Mouse (Mus musculus): Measurements from ENCODE around the gene Agpat4. TPM values are rescaled to one million over a fixed set of nuclear protein-coding genes. Genes with fewer than 3 reads are reported as not detected.
A peak's percentile ranks its signal among the peaks of the same experiment; 100 is the strongest.

Agpat4 gene
- total RNA-seq, 4 experiments from 2014 or later, result 63.1 to 76.5 (median 71.2) TPM

DNA sequence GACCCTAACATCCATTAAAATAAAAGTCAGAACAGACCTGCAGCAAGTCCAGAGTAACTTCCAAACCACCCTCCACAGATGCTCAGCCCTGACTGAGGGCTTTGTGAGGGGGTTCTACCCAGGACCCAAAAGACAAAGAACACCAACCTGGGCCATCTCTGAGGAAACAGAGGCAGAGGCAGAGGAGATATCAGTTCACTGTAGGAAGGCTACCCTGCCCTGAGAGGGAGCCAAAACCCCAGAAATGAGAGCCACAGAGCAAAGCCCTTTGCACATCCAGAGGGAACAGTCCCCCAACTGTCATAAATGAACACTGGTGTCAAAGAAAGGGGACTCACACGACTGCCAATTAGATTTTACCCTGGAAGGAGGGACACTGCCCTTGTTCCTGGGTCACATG lies 106.7 kb downstream of the Agpat4 start:
- DNase-seq (ENCODE audit: low spot score in 2 of 2), result no peak

DNA sequence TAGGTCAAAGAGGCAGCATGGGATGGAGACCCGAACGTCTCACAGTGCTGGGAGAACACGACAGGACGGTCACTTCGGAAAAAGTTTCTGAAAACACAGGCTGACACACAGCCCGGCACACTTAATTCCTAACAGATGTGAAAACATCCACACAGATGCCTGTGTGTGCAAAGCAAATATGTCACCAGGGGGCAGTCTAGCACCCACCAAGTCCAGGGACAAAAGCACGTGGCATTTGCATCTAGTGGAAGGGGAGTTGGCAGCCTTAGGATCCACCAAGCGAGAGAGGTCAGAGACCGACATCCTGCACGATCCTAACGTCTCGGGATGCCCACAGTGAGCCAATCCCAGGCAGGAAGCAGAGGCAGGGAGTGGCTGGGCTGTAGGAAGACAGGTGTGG lies 108.0 kb downstream of the Agpat4 start:
- no peak for DNase-seq (ENCODE audit: low spot score in 2 of 2)

DNA sequence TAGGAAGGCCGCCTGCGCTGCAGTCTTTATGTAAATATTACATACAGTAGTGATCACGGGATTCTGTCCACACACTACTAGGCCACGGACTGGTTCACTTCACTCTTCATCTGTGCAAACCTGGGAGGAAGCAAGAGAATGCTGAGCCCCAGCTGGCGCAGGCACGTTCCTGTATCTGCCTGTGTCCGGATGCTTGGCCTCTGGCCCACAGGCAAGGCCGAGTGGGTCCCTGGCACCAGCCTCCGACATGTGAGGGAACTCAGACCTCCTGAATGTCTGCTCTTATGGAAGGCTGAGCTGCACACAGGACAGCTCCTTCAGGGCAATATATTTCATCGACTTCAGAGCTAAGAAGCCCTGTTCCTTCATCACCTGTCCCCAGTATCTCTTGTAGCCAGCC lies 109.5 kb downstream of the Agpat4 start:
- DNase-seq (ENCODE audit: low spot score in 2 of 2), result no peak

DNA sequence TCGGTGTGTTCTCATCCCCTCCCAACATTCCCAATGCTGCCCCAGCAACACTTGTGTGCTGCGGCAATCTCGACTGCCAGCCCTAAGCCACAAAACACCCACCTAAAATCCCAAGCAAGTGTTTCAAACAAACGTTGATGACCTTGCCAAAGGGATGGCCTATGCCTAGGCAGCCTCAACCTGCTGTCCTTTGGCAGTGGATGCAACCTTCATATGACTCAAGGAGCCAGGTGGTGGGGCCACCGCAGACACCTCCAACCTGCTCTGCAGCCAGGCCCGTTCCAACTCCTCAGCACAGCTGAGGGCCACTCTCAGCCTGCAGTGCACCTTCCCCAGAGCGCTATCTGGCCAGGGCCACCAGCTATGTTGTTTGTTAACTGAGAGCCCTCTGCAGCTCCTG lies 110.0 kb downstream of the Agpat4 start:
- no peak for DNase-seq (ENCODE audit: low spot score in 2 of 2)

DNA sequence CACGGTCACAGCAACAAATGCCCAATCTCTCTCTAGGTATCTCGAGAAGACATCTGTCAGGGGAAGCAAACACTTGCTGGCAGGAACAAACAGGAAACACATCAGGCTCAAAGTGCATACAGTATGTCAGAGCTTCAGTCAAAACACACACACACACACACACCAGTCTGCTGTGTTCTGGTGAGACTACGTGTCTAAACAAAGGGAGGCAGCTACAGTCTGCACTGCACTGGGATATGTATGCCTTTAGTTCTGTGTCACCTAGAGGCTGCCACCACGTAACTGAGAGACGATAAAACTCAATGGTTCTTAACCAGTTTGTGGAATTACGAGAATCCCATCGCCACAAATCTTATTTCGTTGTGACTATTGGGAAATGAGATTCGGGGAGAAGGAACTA lies 111.3 kb downstream of the Agpat4 start:
- no peak for DNase-seq (ENCODE audit: low spot score in 2 of 2)

DNA sequence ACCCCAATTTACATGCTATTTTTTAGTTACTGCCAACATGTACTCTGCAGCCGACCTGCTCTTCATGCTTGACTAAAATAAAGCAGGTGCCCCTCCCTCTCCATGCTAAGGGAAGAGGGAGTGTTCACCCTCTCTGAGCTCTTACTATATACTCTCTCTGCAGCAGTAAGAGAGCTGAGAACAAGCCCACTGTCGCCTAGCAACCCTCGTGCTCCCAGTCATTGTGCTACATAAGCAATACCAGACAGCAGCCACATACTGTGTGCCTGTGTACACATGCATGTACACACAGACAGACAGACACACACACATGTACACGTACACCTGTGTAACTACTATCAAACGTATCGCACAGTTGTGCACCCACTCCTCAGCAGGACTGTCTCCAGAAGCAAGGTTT lies 111.7 kb downstream of the Agpat4 start:
- DNase-seq (ENCODE audit: low spot score in 2 of 2), result no peak

DNA sequence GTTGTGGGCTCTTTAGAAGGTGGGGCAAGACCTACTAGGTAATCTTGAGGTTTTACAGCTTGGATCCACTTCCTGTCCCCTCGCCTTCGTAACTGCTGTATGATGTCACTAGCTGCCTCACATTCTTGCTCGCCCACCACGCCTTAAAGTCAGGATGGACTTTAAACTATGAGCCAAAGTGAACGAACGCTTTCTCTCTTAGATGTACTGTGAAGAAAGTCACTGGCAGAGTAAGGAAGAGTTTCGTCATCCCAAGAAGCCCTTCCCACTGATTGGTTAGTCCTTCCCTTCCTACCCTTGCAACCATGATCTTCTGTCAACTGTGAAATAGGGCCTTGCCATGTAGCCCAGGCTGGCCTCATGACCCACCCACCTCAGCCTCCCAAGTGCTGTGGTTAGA lies 112.6 kb downstream of the Agpat4 start:
- no peak for DNase-seq (ENCODE audit: low spot score in 2 of 2)

DNA sequence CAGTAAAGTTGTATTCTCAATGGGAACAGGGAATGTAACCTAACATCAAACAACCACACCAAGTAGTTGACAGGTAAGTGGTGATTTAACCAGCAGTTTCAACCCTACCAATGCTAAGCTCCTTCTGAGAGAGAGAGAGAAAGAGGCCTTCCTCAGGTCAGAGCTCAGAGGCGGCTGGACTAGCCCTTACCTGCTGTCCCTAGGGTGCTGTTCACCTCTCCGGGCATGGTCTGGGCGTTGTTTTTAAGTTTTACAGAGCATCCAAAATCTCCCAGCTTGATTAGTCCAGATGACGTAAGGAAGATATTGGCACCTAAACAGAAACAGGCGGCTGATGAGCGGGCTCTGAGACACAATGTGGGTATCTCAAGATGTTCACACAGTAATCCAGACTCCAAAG lies 114.2 kb downstream of the Agpat4 start:
- no peak for DNase-seq (ENCODE audit: low spot score in 2 of 2)

DNA sequence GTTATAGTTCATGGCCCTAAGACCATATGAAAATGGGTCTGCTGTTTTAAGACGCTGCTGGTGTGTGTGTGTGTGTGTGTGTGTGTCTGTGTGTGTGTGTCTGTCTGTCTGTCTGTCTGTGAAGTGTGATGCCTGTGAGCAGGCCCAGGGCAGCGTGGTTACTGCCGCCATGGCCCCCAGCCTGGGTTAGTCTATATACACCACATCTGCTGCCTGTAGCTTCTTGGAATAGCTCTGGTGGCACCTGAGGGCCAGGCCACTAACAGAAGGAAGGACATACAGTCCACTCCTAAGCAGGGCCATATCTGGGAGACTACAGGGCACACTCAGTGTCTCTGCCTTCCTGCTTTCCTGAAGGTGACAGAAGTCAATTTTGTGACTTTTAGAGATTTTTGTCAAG lies 122.2 kb downstream of the Agpat4 start:
- no peak for DNase-seq (ENCODE audit: low spot score in 2 of 2)

DNA sequence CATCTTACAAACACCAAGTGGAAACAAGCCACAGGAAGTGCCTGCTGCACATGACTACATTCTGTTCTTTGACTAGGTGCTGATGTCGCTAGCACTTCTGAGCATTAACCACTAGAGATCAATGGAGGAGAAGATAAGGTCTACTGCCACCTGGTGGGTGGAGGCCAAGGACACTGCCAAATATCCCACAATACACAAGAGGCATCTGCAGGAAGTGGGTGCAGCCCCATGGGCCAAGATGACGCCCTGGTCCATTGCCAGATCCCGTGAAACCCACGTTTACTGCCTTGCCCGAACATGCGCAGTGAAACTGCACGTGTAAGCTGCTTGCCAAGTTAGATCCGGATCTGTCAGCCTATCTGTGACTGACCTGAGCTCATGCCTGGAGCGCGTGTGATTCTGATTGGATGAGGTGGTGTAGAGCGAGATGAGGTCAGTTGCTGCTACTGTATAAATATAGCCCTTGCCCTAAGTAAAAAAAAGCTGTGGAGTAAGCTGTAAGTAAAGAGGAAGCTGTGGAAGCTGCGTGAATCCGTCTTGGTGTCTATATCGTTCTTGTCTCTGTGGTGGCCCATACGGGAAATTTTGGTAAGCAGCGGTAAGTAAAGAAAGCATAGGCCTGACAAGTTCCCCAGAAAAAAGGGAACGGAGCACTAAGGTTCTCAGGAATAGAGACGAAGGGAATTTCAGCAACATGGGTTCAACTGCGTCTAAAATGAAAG lies 131.4 kb downstream of the Agpat4 start:
- DNase-seq (ENCODE audit: low spot score in 2 of 2), result no peak

DNA sequence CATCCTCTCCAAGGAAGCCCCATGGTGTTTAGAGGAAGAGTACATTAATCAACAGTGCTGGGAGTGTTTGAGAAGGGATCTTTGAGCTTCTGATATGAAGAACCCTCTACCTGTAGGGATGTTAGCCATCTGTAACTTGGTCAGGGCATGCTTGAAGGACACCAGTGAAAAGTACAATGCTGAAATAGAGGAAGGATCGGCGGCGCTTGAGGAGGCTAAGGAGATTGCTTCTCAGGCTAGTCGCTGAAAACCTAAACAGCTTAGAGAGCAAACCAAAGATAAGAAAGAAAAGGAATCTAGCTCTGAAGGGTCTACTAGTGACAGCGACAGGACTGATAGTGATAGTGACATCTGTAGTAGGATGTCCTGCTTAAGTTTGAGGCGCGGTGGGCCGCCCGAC lies 132.1 kb downstream of the Agpat4 start:
- no peak for DNase-seq (ENCODE audit: low spot score in 2 of 2)

DNA sequence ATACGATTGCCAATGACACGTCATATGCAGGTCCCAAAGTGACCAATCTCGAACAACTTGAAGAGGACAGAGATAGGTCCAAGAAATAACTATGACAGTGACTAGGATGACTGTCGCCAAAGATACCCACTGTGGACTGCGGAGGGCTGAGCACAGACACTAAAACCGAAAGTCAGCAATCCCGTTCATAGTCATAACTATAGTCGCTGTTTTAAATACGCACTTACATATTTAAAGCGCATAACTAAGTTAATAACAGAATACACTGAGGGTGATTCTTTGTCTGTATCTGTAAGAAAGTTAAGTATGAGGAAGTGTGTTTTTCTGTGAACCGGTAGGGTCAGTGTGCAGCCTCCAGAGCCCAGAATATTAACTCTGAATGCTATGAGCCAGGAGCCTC lies 137.6 kb downstream of the Agpat4 start:
- DNase-seq (ENCODE audit: low spot score in 2 of 2), result no peak

DNA sequence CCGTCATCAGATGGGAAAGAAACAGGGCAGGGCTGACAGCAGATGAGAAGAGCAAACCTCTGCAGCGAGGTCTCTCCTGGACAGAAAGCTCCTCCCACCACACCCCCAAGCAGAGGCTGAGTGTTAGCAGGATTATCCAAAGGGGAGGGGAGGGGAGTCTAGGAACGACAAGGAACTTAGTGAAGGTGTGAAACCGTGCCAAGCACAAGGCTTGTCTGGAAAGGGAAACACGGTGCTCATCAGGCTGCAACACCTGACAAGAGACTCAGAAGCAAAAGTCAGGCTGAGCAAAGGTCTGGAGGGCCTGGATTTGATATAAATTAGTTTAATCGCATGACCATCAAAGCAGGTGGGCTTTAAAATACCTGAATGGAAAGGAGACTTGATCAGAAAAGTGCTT lies 140.0 kb downstream of the Agpat4 start:
- no peak for DNase-seq (ENCODE audit: low spot score in 2 of 2)

DNA sequence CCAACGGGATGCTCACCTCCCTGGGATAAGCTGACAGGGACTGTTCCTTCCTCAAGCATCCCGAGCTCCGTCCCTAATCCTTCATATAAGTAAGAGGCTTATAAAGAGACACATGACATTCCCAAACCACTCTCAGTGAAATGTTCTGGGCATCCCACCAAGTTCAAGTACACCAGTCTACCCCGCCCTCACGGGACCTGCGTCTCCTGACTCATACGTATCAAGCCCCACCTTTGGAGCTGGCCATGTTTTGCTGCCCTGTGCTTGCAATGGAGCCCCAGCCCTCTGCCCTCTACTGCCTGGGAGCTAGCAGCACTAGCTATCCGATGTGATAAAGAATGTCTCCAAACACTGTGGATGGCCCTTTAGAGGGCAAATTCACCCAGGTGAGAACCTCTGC lies 141.5 kb downstream of the Agpat4 start:
- no peak for DNase-seq (ENCODE audit: low spot score in 2 of 2)

DNA sequence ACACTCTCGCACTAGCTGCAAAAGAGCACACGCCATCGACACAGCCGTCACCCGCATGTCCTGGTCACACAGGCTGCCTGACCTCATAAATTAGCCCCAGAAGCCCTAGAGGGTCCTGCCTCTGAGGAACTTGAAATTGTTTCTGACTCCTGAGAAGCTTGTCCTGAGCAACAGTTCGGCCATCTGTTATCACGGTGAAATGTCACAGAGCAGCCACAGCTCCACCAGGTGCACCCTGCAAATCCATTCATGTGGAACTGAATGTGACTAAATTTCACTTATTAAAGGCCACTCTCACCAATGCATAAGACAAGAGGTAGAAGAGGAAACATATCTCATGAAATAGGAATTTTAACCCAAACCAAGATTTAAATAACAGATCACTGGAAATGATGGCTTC lies 142.9 kb downstream of the Agpat4 start:
- DNase-seq (ENCODE audit: low spot score in 2 of 2), result no peak

DNA sequence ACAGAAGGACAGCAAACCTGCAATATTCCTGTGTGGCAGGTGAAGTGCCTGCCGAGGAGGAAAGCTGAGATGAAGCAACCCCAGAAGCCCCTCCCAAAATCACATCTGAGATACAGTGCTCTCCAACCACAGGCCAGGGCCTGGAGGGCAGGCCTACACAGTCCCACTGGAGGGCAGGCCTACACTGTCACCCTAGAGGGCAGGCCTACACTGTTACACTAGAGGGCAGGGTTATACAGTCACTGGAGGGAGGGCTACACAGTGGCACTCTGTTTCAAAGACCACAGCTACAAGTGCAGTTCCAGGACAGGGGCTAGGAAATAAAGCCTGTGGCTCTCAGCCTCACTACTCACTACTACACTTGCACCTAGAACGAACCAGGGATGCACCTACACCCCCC lies 143.4 kb downstream of the Agpat4 start:
- no peak for DNase-seq (ENCODE audit: low spot score in 2 of 2)

DNA sequence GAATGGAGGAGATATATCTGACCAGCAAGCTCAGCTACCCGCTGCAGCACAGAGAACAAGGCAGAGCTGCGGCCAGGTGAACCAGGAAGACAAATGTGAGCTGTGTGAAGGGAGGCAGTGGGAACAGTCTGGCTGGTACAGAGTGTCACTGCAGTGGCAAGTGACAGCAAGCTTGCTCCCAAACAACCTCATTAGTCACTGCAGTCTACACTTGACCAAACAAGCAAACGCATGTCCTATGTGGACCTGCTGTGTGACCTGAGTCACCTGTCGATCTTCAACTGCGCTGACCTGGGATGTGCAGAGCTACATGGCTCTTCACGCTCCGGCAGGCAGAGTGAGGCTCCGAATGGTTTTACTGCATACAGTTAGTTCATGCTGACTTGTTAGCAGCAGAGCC lies 144.3 kb downstream of the Agpat4 start:
- DNase-seq (ENCODE audit: low spot score in 2 of 2), result no peak

DNA sequence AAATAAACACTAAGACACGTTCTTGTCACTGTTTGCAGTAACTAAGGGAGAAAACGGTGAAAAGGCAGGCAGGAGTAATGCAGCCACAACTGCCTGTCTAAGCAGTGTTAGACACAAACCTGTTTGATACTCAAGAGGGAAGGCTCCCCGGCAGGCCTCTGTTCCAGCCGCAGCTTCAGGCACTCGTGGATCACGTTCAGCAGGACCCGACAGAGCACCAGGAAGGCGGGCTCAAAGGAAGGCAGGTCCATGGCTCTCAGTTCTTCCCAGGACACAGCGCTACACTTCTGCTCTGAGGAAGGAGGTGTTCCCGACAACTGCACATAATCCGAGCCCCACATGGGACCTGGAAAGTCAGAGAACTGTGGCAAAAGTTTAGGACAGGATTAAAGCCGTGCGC lies 145.3 kb downstream of the Agpat4 start:
- no peak for DNase-seq (ENCODE audit: low spot score in 2 of 2)

DNA sequence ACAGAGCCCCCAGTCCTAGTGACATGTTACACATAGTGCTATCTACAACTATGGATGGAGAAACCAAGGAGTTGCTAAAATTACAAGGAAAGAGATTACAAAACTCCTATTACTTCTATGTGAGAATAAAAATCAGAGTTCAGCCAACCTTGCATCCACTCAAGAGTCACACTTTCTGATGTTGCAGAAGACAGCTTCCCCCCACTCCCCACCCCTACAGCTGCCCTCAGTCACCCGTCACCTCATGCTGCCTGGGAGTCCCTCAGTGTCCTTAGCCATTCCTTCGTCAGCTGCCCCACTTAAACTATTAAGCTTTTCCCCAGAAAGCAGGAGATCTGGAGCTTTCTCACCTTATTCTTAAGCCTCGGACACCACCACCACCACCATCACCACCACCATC lies 145.8 kb downstream of the Agpat4 start:
- DNase-seq (ENCODE audit: low spot score in 2 of 2), result no peak

DNA sequence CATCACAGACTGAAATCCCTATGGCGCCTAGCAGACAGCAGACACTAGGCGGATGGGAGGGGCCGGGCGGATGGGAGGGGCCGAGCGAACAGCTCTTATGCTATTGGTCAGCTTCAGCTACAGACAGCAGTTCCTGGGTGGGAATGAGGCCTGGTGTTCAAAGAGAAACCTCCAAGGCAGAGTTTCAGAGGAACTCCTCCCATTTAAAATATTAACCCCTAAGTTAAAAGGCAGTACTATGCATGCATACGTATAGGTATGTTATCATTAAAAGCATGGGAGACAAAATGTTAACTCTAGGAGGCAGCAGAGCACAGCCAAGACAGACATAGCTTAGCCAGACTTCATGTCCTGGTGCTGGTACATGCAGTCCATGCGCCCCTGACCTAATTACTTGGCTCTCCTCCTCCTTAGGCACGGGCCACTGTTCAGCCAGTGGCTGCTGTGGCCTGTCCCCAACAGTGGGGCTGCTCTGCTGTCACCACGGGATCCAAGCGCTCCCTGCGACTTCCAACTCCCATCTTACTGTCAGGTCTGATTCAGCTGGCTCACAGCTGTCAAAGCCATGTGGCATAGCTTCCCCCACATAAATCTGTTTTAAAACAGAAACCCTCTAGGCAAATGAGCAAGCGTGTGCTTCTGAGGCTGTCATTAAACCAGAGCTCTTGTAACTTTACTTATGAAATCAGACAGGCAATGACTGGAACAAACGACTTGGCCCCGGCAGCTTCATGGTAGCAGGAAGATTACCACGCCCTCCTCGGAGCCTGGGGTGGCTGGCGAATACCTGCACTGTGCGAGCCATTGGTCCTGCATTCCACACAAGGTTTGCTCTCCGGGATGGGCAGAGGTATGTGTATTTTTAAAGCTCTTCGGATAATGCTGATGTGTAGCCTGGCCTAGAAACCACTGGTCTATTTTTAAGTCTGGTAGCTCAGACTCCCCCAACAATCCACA lies 147.7 kb downstream of the Agpat4 start:
- peak; percentile 72 to 74 for DNase-seq (ENCODE audit: low spot score in 2 of 2)

DNA sequence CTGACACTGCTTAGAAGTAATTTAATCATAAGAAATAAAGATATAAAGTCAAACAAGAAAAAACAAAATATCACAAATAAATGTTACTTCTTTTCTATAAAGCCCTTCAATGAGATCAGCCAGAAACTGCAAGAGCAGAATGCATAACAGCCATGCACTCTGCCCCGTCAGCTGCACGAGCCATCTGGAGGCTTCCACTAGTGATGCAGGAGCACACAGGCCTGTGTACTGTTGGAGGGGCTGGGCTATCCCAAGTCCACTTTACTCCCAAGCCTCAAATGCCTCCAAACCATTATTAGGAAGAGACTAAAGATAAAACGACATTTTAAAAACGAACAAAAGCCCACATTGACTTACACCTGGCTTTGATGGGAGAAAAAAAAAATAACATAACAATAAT lies 149.6 kb downstream of the Agpat4 start:
- no peak for DNase-seq (ENCODE audit: low spot score in 2 of 2)

DNA sequence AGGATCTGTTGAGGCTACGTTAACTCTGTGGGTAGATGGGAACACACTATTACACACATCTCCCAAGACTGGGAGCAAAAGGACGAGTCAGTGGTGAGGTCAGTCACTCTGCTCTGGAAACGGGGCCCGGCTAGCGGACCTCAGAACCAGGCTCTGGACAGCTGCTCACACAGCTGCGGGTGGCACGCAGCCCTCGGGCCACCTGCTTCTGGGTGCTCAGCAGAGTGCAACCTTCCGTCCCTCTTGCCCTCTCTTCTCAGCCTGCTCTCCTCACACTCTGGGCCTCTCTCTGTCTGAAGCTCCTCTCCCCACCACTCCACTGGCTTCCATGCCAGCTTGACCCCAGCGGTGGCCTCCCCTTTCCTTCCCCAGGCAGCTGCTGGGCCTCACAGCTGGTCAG lies 150.0 kb downstream of the Agpat4 start:
- no peak for DNase-seq (ENCODE audit: low spot score in 2 of 2)
